Mouse (Mus musculus) neural tube, embryonic 14.5 days (tissue): ENCODE results near the gene AL731706.1. TPM values are rescaled to one million over a fixed set of nuclear protein-coding genes. Genes with fewer than 3 reads are reported as not detected.

Experiments used
- polyA plus RNA-seq: library from polyadenylated mRNA; unstranded; fragments of >200 nt; fragmentation: Nextera tagmentation; extraction: Ambion mirVana; gene quantifications from 2 replicates; pipeline ENCODE4 v1.2.1, GENCODE M21; 2014

The AL731706.1 gene
- polyA plus RNA-seq, 1 experiment from 2014 or later, result 25.6 TPM

Other genes with a start within 250 kb of the AL731706.1 start
- 324 and 432 TPM in 2 replicates for gene Snap25, start 177.9 kb downstream of the AL731706.1 start, polyA plus RNA-seq
- 18.1 and 25.1 TPM in 2 replicates for gene AL731706.2, start 5.7 kb downstream of the AL731706.1 start, polyA plus RNA-seq
- gene Slx4ip, start 171 bp downstream of the AL731706.1 start, polyA plus RNA-seq, result 12.3 and 13.2 TPM in 2 replicates
- 14.0 and 17.4 TPM in 2 replicates for gene Mkks, start within 50 bp of the AL731706.1 start, polyA plus RNA-seq
- 5.4 and 13.3 TPM in 2 replicates for gene Jag1, start 225.3 kb upstream of the AL731706.1 start, polyA plus RNA-seq